Mouse (Mus musculus) cerebellum, adult 2 months (tissue): ENCODE data around the gene Trappc2l.
"Not testable (repeated sequence)": the region's sequence is repeated elsewhere in the genome, so short reads cannot be mapped to it uniquely, and the experiment has no call there.

Source experiments
- CTCF ChIP-seq: fragments of 200-500 bp; IDR thresholded peaks from 2 replicates; pipeline ENCODE4 v1.5.1; 2011; ENCODE audit warnings: low read depth, mild to moderate bottlenecking, control low read depth, low read length, moderate library complexity, borderline replicate concordance; ENCODE audit not compliant: insufficient read depth
- POLR2A ChIP-seq: fragments of 200-500 bp; IDR thresholded peaks from 2 replicates; pipeline ENCODE4 v1.6.1; 2011; ENCODE audit warnings: low read length, control low read depth, borderline replicate concordance; ENCODE audit not compliant: insufficient read depth

- TF ChIP-seq POLR2A, CTCF: not testable (repeated sequence)
Observed at GRCm38 (mm10) chr8:122573176-122573575, 38.3 kb upstream of the Trappc2l start.
